Mouse (Mus musculus): ENCODE measurements around the gene Zcchc2.

Gene Zcchc2

DNA sequence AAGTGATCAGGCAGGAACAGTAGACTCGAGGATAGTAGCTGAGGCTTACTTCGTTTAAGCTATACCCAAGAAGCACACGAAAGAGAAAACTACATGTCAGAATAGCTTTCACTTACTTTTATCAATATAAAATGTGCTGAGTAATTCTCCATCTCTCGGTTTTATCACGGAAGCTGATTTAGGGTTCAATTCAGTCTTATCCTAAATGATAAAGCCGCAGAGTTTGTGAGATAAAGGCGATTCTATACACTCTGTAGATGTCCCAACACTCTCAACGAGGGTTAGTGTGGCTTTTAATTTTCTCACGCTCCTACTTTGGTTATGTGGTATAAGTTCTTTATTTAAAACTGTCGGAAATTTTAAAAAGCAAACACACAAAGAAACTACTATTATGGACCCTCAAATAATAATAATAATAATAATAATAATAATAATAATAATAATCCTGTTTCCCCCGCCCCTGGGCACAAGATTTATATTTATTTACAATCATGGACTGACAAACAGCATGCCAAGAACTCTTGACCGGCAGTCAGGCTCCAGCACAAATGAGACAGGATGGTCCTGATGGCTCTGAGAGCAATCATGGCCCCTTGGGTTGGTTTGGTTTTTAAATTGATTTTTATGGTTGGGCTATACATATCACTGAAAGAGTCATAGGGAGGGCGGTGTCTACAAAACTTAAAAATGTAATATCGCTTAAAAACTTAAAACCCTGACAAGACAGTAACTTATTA is 1.1 kb upstream of the Zcchc2 start:
- DNase-seq (ENCODE audit: low spot score in 2 of 2), result no peak

DNA sequence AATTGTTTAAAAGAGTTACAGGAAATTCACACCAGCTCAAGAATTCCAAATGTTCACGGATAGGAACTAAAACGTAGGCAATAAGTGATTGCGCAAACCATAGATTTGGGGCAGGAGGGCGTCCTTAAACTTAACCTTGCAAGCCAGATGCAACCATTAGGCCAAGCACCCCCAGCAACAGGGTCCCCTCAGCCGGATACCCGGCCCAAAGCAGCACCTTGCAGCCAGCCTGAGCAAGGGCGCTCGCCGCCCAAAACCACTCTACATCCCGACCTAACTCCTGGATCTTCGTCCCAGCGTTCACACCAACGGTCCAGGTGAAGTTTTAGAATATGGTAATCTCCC is 594 bp upstream of the Zcchc2 start:
- DNase-seq (ENCODE audit: low spot score in 2 of 2), result no peak

DNA sequence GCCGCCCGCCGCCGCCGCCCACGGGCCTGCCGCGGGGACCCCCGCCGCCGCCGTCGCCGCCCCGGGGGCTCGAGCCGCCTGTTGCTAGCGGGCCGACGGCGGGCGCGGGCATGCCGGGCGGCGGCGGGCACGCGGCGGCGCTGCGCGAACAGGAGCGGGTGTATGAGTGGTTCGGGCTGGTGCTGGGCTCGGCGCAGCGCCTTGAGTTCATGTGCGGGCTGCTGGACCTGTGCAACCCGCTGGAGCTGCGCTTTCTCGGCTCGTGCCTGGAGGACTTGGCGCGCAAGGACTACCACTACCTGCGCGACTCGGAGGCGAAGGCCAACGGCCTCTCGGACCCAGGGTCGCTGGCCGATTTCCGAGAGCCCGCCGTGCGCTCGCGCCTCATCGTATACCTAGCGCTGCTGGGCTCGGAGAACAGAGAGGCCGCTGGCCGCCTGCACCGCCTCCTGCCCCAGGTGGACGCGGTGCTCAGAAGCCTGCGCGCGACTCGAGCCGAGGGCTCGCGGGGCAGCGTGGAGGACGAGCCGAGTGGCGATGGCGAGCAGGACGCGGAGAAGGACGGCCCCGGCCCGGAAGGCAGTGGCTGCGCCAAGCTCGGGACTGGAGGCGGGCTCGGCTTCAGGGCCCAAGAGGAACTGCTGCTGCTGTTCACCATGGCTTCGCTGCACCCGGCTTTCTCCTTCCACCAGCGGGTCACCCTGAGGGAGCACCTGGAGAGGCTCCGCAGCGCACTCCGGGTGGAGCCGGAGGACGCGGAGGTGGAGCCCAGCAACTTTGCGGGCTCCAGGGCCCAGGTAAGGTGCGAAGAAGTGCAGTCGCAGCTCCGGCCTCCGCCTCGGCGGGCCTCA is 930 bp downstream of the Zcchc2 start:
- peak; percentile 75 to 80 for DNase-seq (ENCODE audit: low spot score in 2 of 2)

DNA sequence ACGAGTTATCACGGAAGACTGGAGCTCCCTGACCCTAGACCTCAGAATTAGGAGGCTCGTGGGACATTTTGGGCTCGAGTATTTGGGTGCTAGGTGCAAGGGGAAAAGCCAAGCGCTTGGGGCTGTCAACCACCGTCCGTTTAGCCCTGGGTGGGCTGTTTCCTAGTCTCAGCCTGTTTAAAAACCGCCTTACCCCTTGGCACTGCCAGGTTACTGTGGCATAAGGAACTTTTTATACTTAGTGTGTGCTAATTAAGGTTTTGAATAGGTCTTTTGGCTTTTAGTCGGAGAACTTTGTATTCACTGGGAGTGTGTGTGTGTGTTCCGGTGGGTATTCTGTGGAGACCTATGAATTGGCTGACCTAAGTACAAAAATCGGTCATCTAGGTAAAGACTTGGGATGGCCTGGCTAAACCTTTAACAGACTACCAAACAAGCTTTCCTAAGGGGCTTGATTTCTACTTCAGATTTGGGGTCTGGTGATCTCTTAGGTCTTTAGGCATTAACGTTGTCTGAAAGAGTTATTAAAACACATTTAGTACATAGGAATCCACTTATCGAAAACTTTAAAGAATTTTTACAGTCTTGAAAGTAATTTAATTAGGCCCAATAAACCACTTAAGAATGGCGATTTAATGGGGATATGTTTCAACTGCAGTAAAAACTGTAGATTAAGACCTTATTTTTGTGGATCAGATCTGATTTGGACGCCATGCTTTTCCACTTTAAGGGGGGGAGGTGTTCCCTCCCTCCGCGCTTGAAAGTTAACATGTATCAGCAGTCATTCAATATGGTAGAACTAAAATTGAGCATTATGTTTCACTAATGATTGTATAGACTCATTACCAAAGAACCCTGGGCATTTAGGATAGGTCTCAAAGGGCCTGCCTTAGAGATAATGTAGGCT is 2.0 kb downstream of the Zcchc2 start:
- no peak for DNase-seq (ENCODE audit: low spot score in 2 of 2)

DNA sequence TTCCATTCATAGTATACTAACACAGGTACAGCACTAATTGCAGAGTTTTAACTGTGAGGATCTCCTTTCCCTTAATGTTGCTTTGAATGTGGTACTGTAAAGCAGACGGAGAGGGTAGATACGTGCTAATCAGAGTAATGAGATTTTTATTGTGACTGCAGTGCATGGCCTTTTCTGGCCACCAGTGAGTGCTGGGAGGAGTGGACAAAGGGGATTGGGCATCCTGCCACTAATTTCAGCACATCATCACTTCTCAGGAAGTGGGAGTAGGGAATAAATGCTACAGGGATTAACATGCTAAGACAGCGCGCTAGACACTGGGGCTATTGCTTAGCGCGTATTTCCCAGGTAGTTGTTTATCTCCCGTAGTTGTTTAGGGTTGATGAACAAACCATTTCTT is 3.0 kb downstream of the Zcchc2 start:
- DNase-seq (ENCODE audit: low spot score in 2 of 2), result peak; percentile 35 to 37

DNA sequence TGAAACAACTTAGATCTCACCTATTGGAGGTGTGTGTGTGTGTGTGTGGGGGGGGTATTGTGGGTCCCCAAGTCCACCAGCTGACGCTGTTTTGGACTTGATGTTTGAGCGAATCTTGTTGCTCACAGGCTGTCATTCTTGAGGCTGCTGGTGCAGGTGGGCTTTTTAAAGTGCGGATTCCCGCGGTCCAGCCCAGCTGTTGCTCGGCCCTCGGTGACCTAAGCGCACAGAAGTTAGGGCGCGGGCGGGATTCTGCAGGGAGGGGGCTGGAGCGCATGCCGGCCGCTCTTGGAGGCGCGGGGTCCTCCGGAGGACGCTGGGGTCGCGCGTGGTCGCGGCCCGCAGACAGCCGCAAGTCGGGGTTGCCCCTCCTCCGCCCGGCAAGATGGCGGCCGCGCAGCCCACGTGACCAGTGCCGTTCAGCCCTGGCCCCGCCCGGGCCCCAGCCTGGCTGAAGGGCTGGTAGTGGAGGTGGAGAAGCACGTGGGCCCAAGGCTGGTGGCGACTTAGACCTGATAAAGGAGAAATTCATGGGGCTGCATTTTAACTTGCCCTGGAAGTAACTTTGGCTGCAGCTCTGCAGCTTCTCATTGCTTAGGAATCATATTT is 3.5 kb downstream of the Zcchc2 start:
- DNase-seq (ENCODE audit: low spot score in 2 of 2), result peak; percentile 90

DNA sequence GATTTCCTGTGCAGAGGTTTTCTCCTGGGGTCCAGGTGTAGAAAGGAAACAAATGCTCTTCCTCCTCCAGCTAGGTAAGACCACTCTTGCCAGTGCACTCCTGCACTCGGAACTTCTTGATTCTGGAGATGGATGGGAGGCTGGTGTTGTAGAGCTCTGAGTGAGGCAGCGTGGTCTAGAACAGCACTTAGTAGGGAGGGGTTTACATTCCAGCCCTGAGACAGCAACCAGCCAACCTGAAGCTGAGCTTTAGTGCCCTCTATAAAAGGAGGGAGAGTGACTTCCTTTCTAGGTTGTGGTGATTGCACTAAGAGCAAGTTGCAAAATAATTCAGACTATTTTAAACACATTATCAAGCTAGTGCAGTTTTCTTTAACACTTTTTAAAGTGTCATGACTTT is 5.8 kb downstream of the Zcchc2 start:
- no peak for DNase-seq (ENCODE audit: low spot score in 2 of 2)

DNA sequence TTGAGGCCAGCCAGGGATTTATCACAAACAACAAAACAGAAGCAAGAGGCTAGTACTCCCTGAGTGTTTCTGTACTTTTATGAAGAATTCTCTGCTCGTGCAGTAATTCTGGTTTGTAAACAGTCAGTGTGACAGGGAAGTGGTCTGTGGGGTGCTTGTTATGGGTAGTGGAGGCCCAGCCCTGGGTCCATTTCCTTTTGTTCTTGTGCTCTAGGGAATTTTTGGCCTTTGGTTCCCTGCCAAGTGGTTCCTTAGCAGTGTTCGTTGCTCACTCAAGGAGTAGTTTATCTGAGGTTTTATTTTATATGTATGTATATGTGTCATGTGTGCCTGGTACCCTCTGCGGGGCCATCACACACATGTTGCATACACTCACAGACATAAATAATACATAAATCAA is 7.1 kb downstream of the Zcchc2 start:
- peak; percentile 34 to 35 for DNase-seq (ENCODE audit: low spot score in 2 of 2)

DNA sequence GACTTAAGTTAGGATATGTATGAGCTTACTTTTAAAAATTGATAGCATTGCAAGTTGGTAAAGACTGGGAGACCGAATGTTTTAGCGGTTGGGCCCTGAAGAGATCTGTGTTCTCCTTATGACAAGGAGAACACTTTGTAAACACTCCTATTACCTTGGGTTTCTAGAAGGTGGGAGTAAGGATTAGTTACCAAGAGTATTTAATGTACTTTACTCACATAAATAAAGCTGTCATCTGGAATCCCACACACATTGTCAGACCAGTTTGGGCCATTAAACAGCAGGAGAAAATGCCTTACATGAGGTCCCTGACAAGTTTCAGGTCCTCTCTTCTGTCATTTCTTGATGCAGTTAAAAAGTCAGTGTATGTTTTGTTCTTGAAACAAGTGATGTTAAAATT is 9.6 kb downstream of the Zcchc2 start:
- no peak for DNase-seq (ENCODE audit: low spot score in 2 of 2)

DNA sequence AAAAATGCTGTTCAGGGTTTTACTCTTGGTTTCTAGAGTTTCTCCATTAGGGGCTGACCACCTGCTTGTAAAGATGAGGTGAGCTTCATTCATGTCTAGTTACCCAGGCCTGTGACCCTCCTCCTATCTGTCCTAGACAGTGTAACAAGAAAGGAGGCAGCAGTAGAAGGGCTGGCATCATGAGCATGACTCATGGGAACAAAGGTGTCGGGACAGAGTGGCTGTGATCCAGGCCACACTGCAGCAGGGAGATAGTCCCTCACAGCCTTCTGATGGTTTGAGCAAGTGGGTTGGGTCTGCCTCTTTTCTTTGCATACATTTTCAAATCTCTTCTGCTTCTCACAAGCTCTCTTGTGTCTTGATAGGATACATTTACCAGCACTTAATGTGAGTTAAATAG is 17.4 kb downstream of the Zcchc2 start:
- DNase-seq (ENCODE audit: low spot score in 2 of 2), result no peak

DNA sequence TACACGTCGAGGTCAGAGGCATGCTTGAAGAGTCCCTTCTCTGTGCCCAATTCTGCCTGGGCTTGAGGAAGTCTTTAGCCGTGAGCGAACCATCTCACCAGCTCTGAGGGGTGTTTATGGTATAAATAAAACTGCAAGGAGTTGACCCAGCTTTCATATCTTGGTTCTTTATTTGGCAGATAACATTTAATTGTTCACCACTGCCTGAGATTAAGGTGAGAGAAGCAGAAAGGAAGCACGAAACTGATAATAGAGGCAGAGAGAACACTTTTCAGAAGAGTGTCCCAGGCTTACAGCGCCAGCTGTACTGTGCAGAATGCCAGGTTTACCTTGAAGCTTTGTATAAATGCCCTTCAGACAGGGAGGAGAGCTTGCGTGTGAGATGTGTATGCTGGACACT is 20.9 kb downstream of the Zcchc2 start:
- DNase-seq (ENCODE audit: low spot score in 2 of 2), result no peak

DNA sequence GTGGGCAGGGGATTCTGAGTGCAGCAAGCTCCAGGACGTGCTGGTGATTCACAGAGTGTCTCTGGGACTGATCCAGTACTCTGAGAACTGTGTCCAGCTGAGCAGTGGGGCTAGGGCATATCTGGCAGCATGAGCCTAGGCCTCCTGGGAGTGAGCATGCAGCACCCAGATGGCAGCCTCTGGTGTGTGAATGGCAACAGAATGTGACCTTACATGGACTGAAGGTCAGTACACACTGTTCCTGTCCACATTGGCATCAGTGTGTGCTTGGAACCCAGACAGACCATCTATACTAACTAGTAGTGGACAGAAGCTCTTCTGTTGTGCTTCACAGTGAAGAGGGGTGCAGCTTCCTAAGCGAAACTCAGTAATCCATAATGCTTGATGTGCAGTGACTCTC is 23.6 kb downstream of the Zcchc2 start:
- DNase-seq (ENCODE audit: low spot score in 2 of 2), result no peak

DNA sequence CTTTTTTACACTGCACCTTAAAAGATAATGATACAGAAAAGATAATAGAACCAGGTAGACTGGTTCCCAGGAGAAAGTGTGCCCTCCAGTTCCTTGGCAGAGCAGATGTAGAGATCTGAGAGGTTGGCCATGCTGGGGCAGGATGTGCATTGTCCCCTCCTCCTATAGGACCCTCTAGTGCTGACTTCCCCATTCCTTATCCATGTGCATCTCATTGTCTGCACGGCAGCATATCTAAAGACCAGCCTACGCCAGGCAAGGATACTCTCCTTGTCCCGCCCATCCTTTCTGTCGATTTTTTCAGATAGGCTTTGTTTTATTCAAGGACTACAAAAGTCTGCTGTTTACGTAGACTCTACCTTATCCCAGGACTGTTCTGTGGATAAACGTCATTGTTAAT is 26.1 kb downstream of the Zcchc2 start:
- no peak for DNase-seq (ENCODE audit: low spot score in 2 of 2)

DNA sequence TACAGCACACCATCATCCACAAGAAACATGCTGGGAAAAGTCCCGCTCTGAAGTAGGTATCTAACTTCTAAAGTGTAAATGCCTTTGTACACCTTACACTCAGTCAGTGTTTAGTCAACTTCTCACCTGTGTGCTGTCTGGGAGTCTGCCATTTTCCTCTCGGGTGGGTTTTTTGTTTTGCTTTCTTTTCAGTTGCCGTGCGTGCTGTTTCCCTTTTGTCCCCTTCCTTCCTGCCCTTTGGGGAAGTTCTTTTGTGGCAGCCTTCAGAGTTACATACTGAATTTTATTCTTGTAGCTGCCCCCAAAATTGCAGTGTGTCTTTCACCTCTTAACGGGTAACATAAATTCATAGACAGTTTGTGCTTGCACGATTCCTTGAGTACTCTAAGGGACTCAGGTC is 29.6 kb downstream of the Zcchc2 start:
- no peak for DNase-seq (ENCODE audit: low spot score in 2 of 2)

DNA sequence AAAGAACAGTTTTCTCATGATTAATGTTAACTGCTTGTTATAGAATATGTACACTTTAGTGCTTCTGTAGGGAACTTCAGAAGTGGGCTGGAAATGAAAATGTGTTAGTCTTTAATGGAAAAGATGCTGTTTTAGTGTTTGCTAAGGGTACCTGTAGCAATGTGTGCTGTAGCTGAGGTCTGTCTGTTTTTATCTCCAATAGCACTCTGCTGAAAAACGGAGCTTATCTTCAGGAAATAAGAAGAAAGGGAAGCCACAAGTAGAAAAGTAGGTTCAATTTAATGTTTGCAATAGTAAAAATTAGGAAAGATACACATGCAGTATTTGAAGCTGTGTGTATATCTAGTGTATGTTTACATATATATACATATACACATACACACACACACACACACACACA is 32.8 kb downstream of the Zcchc2 start:
- DNase-seq (ENCODE audit: low spot score in 2 of 2), result no peak

DNA sequence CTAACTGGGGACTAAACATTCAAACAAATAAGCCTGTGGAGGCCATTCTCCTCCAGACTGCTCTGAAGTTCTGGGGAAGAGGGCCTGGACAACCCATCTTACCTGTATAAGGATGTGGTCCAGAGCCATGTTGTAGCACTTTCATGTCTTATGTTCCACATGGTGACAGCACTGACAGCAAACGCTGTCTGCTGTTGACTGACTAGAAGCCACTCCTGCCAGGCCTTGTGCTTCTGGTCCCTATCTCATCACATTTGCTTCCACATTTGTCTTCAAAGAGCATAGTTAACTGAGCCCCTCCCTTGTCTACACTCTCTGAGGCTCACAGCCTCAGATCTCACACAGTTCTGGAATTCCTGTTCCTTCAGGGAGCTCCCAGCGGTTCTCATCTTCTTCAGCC is 34.0 kb downstream of the Zcchc2 start:
- DNase-seq (ENCODE audit: low spot score in 2 of 2), result no peak

DNA sequence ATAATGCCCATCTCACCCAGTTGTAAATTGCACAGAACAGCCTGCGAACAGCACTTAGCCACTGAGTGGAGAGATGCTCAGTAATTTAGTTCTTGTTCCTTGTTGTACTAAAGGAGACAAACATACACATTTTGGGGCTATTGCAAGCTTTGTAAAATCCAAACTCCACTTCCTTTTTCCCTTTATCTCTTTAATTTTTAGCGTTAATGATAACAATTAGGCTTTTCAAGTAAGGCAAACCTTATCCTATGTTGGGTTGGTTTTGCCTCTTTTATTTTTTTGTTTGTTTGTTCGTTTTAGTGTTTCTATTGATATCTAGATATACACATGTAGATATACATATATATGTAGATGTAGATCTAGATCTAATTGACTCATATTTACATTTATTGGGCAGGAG is 34.6 kb downstream of the Zcchc2 start:
- no peak for DNase-seq (ENCODE audit: low spot score in 2 of 2)

DNA sequence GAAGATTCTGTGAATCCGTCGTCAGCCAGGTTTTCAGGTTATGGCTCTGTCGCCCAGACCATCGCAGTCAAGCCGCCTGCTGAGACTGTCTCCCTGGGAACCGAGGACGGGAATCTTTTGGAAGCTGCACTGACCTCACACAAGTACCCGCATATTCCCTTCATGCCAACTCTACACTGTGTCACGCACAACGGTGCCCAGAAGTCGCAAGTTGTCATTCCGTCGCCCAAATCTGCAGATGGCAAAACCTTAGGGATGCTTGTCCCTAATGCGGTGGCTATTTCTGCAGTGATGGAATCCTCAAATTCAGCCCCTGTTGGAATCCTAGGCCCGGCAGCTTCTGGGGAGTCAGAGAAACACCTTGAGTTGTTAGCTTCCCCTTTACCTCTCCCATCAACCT is 39.6 kb downstream of the Zcchc2 start:
- DNase-seq (ENCODE audit: low spot score in 2 of 2), result no peak

DNA sequence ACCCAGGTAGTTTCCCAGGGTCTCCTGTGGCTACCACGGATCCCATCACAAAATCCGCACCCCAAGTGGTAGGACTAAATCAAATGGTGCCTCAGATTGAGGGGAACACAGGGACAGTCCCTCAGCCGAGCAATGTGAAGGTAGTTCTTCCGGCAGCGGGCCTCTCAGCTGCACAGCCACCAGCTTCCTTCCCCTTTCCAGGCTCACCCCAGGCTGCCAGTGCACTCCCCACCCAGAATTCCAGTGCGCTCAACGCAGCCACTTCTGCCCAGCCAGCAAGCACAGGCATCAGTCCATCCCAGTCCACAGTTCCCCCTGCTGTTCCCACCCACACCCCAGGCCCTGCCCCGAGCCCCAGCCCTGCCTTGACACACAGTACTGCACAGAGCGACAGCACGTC is 40.1 kb downstream of the Zcchc2 start:
- DNase-seq (ENCODE audit: low spot score in 2 of 2), result no peak

DNA sequence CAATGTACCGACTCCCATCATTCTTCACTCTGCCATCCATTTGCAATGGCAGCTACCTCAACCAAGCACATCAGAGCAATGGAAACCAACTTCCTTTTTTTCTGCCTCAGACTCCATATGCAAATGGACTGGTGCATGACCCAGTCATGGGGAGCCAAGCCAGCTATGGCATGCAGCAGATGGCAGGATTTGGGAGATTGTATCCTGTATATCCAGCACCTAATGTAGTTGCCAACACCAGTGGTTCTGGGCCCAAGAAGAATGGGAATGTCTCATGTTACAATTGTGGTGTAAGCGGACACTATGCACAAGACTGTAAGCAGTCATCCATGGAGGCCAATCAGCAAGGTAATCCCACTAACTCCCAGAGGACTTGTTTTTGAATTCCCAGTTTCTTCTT is 40.7 kb downstream of the Zcchc2 start:
- no peak for DNase-seq (ENCODE audit: low spot score in 2 of 2)

DNA sequence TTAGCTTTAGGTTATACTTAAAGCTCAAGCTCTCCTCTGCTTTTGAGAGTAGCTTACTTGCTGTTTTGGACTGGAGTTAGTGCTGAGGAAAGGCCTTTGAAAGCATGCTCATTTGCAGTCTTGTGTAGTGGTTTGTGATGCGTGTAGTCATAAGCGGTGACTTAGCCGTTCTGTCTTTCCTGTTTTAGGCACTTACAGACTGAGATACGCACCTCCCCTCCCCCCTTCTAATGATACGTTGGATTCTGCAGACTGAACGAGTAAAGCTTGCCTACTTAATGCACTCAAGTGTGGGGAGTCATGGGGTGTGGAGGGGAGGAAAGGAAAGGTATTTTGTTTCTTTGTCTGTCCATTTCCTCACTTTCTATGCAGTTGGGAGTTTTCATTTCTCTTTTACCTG is 41.7 kb downstream of the Zcchc2 start:
- no peak for DNase-seq (ENCODE audit: low spot score in 2 of 2)

DNA sequence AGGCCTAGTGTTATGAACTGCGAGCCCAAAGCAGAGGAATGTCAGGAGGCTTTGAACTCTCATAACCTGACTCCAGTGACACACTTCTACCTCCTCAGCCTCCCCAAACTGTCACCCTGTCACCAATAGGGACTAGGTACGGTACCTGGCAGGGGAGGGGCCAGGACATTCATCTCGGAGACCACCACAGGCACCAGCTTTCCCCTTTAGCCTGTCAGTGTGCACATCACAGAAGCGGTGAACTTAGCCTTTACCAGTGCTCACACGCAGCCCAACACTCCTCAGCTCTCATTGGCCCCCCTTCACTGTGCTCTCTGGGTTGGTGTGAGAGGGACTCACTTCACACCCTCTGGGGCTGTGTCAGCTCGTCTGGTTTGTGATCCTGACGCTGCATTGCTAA is 44.6 kb downstream of the Zcchc2 start:
- DNase-seq (ENCODE audit: low spot score in 2 of 2), result no peak

Data from right cerebral cortex, postnatal 10 days (tissue).